Comparison of ENCODE assay signal across 10 mouse cellular contexts in the genomic region with DNA sequence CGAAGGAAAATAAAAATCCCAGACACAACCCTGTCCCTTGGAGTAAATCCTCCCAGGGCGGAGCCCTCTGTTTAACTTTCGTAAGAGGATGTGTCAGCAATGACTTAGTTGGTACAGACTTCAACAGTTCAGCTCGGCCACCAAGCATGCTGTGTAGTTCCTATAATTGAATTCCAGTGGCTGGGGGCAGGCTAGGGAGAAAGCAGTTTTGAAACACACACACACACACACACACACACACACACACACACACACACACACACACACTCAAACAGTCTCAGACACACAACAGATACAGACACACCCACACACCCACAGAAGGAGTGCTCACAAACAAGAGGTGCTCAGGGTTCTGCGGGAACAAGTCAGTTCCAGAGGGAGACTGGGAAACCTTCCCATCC. TPM values are rescaled to one million over a fixed set of nuclear protein-coding genes. Genes with fewer than 3 reads are reported as not detected.
DNase-seq lines count a peak whose midpoint lies in the region; ATAC-seq and TF ChIP-seq lines count a peak whose summit lies in the region.
"Had no signal": no experiment of that assay in that cellular context is flagged by ENCODE, and none has a peak within 500 bp of the region (broad histone marks: within the 10 kb centered on the region; RNA-seq: fewer than 3 reads in every experiment).

No protein-coding gene starts in this region.

- H3K36me3 ChIP-seq in MEL (ENCODE audit: control insufficient read depth in 1 of 2, insufficient read depth in 2 of 2, low read length in 2 of 2): peaks cover 0 to 18% of the 10 kb centered on the region in 2 experiments; a peak in 2 of 4 replicates
- H3K36me3 ChIP-seq in intestine, postnatal 0 days (ENCODE audit: control insufficient read depth, insufficient read depth): no peaks in the 10 kb centered on the region
- peaks cover 13% of the 10 kb centered on the region for H3K36me3 ChIP-seq in forebrain, embryonic 13.5 days (ENCODE audit: poor library complexity, severe bottlenecking)
- H3K36me3 ChIP-seq: embryonic facial prominence, embryonic 12.5 days had no signal

- no peak for TF ChIP-seq RAD21 in MEL (IDR thresholded peaks at IDR 0.05; ENCODE audit: low read depth, low read length)

- TF ChIP-seq CTCF in MEL (IDR thresholded peaks at IDR 0.05 in 2 of 3, conservative IDR thresholded peaks at IDR 0.05 in 1 of 3; ENCODE audit: control insufficient read depth in 1 of 3, insufficient read depth in 1 of 3, low read depth in 2 of 3, low read length in 3 of 3, poor library complexity in 1 of 3, severe bottlenecking in 1 of 3): no peak
- no peak for TF ChIP-seq CTCF in intestine, postnatal 0 days (IDR thresholded peaks at IDR 0.05; ENCODE audit: low read depth)

- TF ChIP-seq POLR2A in MEL (IDR thresholded peaks at IDR 0.05; ENCODE audit: control insufficient read depth in 1 of 2, insufficient read depth in 1 of 2, low read depth in 1 of 2, low read length in 2 of 2, poor library complexity in 1 of 2): no peak

- DNase-seq in adrenal gland, postnatal 14 days: peak; percentile 69
- no peak for DNase-seq in adrenal gland, postnatal 4 days (ENCODE audit: low spot score in 2 of 2)
- DNase-seq in MEL (ENCODE audit: low read depth, low spot score): peak; percentile 63
- peak; percentile 55 to 67 for DNase-seq in lung, postnatal 4 days
- no peak for DNase-seq in cerebellum, adult 18-20 months

- H3K9me3 ChIP-seq in MEL (replicated peaks; ENCODE audit: insufficient read depth, low read length): no peaks in the 10 kb centered on the region
- no peaks in the 10 kb centered on the region for H3K9me3 ChIP-seq in intestine, postnatal 0 days (ENCODE audit: control insufficient read depth)
- H3K9me3 ChIP-seq in forebrain, embryonic 13.5 days (replicated peaks): no peaks in the 10 kb centered on the region
- H3K9me3 ChIP-seq: embryonic facial prominence, embryonic 12.5 days; midbrain, embryonic 12.5 days had no signal

- no peak overlapping the region for H3K4me2 ChIP-seq in intestine, postnatal 0 days (replicated peaks; ENCODE audit: low read depth)
- H3K4me2 ChIP-seq in forebrain, embryonic 13.5 days: no peak overlapping the region
- H3K4me2 ChIP-seq: embryonic facial prominence, embryonic 12.5 days; midbrain, embryonic 12.5 days had no signal

- no peak for ATAC-seq in intestine, postnatal 0 days
- ATAC-seq in CD4-positive, CD25-positive, alpha-beta regulatory T cell, adult 4 months: no peak
- no peak for ATAC-seq in forebrain, embryonic 13.5 days

- peaks cover 7 to 17% of the 10 kb centered on the region in 2 experiments for H3K4me1 ChIP-seq in MEL (ENCODE audit: control insufficient read depth in 1 of 2, insufficient read depth in 2 of 2, low read length in 2 of 2)
- peaks cover 3% of the 10 kb centered on the region; the same call in 1 of the 2 replicates for H3K4me1 ChIP-seq in intestine, postnatal 0 days (replicated peaks; ENCODE audit: control insufficient read depth, insufficient read depth, low read length)
- H3K4me1 ChIP-seq in forebrain, embryonic 13.5 days: peaks cover 8% of the 10 kb centered on the region; the same call in 1 of the 2 replicates
- H3K4me1 ChIP-seq: midbrain, embryonic 12.5 days had no signal

- no peak for TF ChIP-seq EP300 in MEL (IDR thresholded peaks at IDR 0.05; ENCODE audit: low read depth in 1 of 2, low read length in 2 of 2)

- H3K9ac ChIP-seq in MEL (ENCODE audit: control insufficient read depth, low read depth, low read length, poor library complexity, severe bottlenecking): peak overlapping the region; percentile 4; the same call in 1 of the 2 replicates
- H3K9ac ChIP-seq in intestine, postnatal 0 days (ENCODE audit: low read depth, low read length): no peak overlapping the region
- no peak overlapping the region for H3K9ac ChIP-seq in forebrain, embryonic 13.5 days
- H3K9ac ChIP-seq: embryonic facial prominence, embryonic 12.5 days; midbrain, embryonic 12.5 days had no signal

- 0 out of 4 replicates have a peak overlapping the region, but pooled peaks of 1 of the 2 experiments have one; percentile 15 for H3K4me3 ChIP-seq in MEL (ENCODE audit: control insufficient read depth in 1 of 2, insufficient read depth in 1 of 2, low read depth in 2 of 2, low read length in 2 of 2)
- H3K4me3 ChIP-seq in intestine, postnatal 0 days (ENCODE audit: low read depth, low read length): no peak overlapping the region
- no peak overlapping the region for H3K4me3 ChIP-seq in forebrain, embryonic 13.5 days
- H3K4me3 ChIP-seq: embryonic facial prominence, embryonic 12.5 days; midbrain, embryonic 12.5 days had no signal

- no peaks in the 10 kb centered on the region for H3K27me3 ChIP-seq in MEL (ENCODE audit: control insufficient read depth in 1 of 2, insufficient read depth in 2 of 2, low read length in 2 of 2)
- no peaks in the 10 kb centered on the region for H3K27me3 ChIP-seq in intestine, postnatal 0 days (replicated peaks; ENCODE audit: control insufficient read depth, insufficient read depth, low read length)
- H3K27me3 ChIP-seq in forebrain, embryonic 13.5 days: no peaks in the 10 kb centered on the region
- H3K27me3 ChIP-seq: embryonic facial prominence, embryonic 12.5 days; midbrain, embryonic 12.5 days had no signal

- H3K27ac ChIP-seq in MEL (ENCODE audit: control insufficient read depth, low read depth, low read length): peak overlapping the region; percentile 31; the same call in 1 of the 2 replicates
- H3K27ac ChIP-seq in intestine, postnatal 0 days (ENCODE audit: low read depth, low read length): peak overlapping the region; percentile 70
- no peak overlapping the region for H3K27ac ChIP-seq in forebrain, embryonic 13.5 days
- H3K27ac ChIP-seq: midbrain, embryonic 12.5 days had no signal

- peaks cover 2% of the 10 kb centered on the region; the same call in 1 of the 2 replicates for H3K79me2 ChIP-seq in MEL (ENCODE audit: control insufficient read depth, insufficient read depth, low read length, poor library complexity)

- whole genome bisulfite sequencing in intestine, postnatal 0 days: 28% methylated on average over 5 of the region's 5 CpGs
- WGBS in forebrain, embryonic 13.5 days: 79% methylated on average over 5 of the region's 5 CpGs

TF ChIP-seq in MEL, 35 proteins besides CTCF, POLR2A, EP300 and RAD21:
- TF ChIP-seq TAL1 (IDR thresholded peaks at IDR 0.05; ENCODE audit: low read length) (no peak), USF2 (IDR thresholded peaks at IDR 0.05; ENCODE audit: borderline replicate concordance in 1 of 2, insufficient read depth in 1 of 2, low read depth in 1 of 2, low read length in 2 of 2) (no peak), NELFE (IDR thresholded peaks at IDR 0.05; ENCODE audit: low read depth, low read length) (no peak), MYB (IDR thresholded peaks at IDR 0.05; ENCODE audit: low read depth, low read length) (no peak), POLR2AphosphoS5 (IDR thresholded peaks at IDR 0.05; ENCODE audit: borderline replicate concordance, low read depth, low read length) (no peak), MAFK (IDR thresholded peaks at IDR 0.05; ENCODE audit: borderline replicate concordance, low read depth, low read length) (no peak), UBTF (IDR thresholded peaks at IDR 0.05; ENCODE audit: borderline replicate concordance, insufficient read depth, low read depth, low read length) (no peak), MYC (IDR thresholded peaks at IDR 0.05; ENCODE audit: low read depth, low read length) (no peak), KAT2A (conservative IDR thresholded peaks at IDR 0.05; ENCODE audit: low read depth, low read length) (no peak), BHLHE40 (IDR thresholded peaks at IDR 0.05; ENCODE audit: borderline replicate concordance, low read depth, low read length) (no peak), ZC3H11A (IDR thresholded peaks at IDR 0.05; ENCODE audit: low read depth, low read length) (no peak), HCFC1 (IDR thresholded peaks at IDR 0.05; ENCODE audit: low read depth, low read length) (no peak), GATA1 (IDR thresholded peaks at IDR 0.05; ENCODE audit: low read depth, low read length) (no peak)

RNA-seq across cellular contexts. Expression of gene Pgd, which starts 5.0 kb away (rescaled TPM):
- 191 and 194 TPM in 2 replicates for total RNA-seq in adrenal gland, postnatal 14 days (2021)
- 100 to 1,000 TPM; 191 to 193 TPM for total RNA-seq in adrenal gland, postnatal 4 days (2021)
- total RNA-seq in MEL (2012; rRNA removed): 116 and 133 TPM in 2 replicates
- 100 to 1,000 TPM in 1 of 2 experiments, not detected in 1; 219 TPM for polyA plus RNA-seq in MEL (2012; ENCODE audit: insufficient read depth in 1 of 2, insufficient read length in 2 of 2, low read depth in 1 of 2, low replicate concordance in 2 of 2, missing spikeins in 1 of 2)
- polyA plus RNA-seq in intestine, postnatal 0 days (2015; fragmentation: Nextera tagmentation; extraction: Ambion mirVana): 109 and 113 TPM in 2 replicates
- polyA plus RNA-seq in CD4-positive, CD25-positive, alpha-beta regulatory T cell, adult 4 months (2017; shearing (Covaris generic)): 10 to 100 TPM; 41.3 to 86.4 TPM
- polyA plus RNA-seq in forebrain, embryonic 13.5 days (2015; fragmentation: Nextera tagmentation; extraction: Ambion mirVana): 96.4 and 107 TPM in 2 replicates

RNA-seq across cellular contexts. Expression of gene Cenps, which starts 34.2 kb away (rescaled TPM):
- total RNA-seq in adrenal gland, postnatal 14 days (2021): 10.6 and 13.0 TPM in 2 replicates
- total RNA-seq in adrenal gland, postnatal 4 days (2021): 10 to 100 TPM; 17.1 to 19.3 TPM
- 12.8 and 13.4 TPM in 2 replicates for total RNA-seq in MEL (2012; rRNA removed)
- 10 to 100 TPM in 1 of 2 experiments, not detected in 1; 60.7 TPM for polyA plus RNA-seq in MEL (2012; ENCODE audit: insufficient read depth in 1 of 2, insufficient read length in 2 of 2, low read depth in 1 of 2, low replicate concordance in 2 of 2, missing spikeins in 1 of 2)
- 10.6 and 12.1 TPM in 2 replicates for polyA plus RNA-seq in intestine, postnatal 0 days (2015; fragmentation: Nextera tagmentation; extraction: Ambion mirVana)
- 1 to 10 TPM; 6.8 to 8.5 TPM for polyA plus RNA-seq in CD4-positive, CD25-positive, alpha-beta regulatory T cell, adult 4 months (2017; shearing (Covaris generic))
- polyA plus RNA-seq in forebrain, embryonic 13.5 days (2015; fragmentation: Nextera tagmentation; extraction: Ambion mirVana): 38.7 and 40.7 TPM in 2 replicates

RNA-seq across cellular contexts. Expression of gene Cort, which starts 45.0 kb away (rescaled TPM):
- total RNA-seq in adrenal gland, postnatal 14 days (2021): 1.3 and 2.2 TPM in 2 replicates
- 1 to 10 TPM; 2.4 to 3.1 TPM for total RNA-seq in adrenal gland, postnatal 4 days (2021)
- total RNA-seq in MEL (2012; rRNA removed): 0.39 and 0.62 TPM in 2 replicates
- polyA plus RNA-seq in MEL (2012; ENCODE audit: insufficient read depth in 1 of 2, insufficient read length in 2 of 2, low read depth in 1 of 2, low replicate concordance in 2 of 2, missing spikeins in 1 of 2): 1 to 10 TPM in 1 of 2 experiments, not detected in 1; 2.0 TPM
- polyA plus RNA-seq in intestine, postnatal 0 days (2015; fragmentation: Nextera tagmentation; extraction: Ambion mirVana): not detected in 2 replicates
- polyA plus RNA-seq in CD4-positive, CD25-positive, alpha-beta regulatory T cell, adult 4 months (2017; shearing (Covaris generic)): not detected
- 0.28 TPM in 1 of 2 replicates, not detected in the other for polyA plus RNA-seq in forebrain, embryonic 13.5 days (2015; fragmentation: Nextera tagmentation; extraction: Ambion mirVana)
- polyA plus RNA-seq: embryonic facial prominence, embryonic 12.5 days had no signal

Comparison
In these comparisons a context has a peak if more than half of its experiments do, and no peak if none do; other contexts are left out.
1. DNase-seq: peak in adrenal gland, postnatal 14 days (single experiment), MEL (single experiment) and lung, postnatal 4 days (2 of 2); none in adrenal gland, postnatal 4 days (0 of 2) and cerebellum, adult 18-20 months (0 of 2).